Mouse (Mus musculus): ENCODE results near the gene Smim7. TPM values are rescaled to one million over a fixed set of nuclear protein-coding genes. Genes with fewer than 3 reads are reported as not detected.

The Smim7 gene
- polyA plus RNA-seq, 1 experiment, result 120 TPM

Other genes with a start within 250 kb of the Smim7 start
- 18.0 and 21.1 TPM in 2 replicates for gene Eps15l1, start 149.6 kb downstream of the Smim7 start, polyA plus RNA-seq (2012; ENCODE audit: insufficient read depth, insufficient read length, missing spikeins)
- gene Calr3, start 127.2 kb downstream of the Smim7 start, polyA plus RNA-seq (2012; ENCODE audit: insufficient read depth, insufficient read length, missing spikeins), result 13.0 and 13.1 TPM in 2 replicates
- gene 1700030K09Rik, start 127.2 kb downstream of the Smim7 start, polyA plus RNA-seq (2012; ENCODE audit: insufficient read depth, insufficient read length, missing spikeins), result 3.1 and 4.9 TPM in 2 replicates
- gene Cherp, start 95.9 kb downstream of the Smim7 start, polyA plus RNA-seq (2012; ENCODE audit: insufficient read depth, insufficient read length, missing spikeins), result 12.8 and 17.7 TPM in 2 replicates
- gene Slc35e1, start 78.5 kb downstream of the Smim7 start, polyA plus RNA-seq (2012; ENCODE audit: insufficient read depth, insufficient read length, missing spikeins), result 15.0 and 15.8 TPM in 2 replicates
- 3.3 TPM in 2 replicates for gene Med26, start 22.8 kb downstream of the Smim7 start, polyA plus RNA-seq (2012; ENCODE audit: insufficient read depth, insufficient read length, missing spikeins)
- gene Tmem38a, start 967 bp upstream of the Smim7 start, polyA plus RNA-seq (2012; ENCODE audit: insufficient read depth, insufficient read length, missing spikeins), result 15.0 and 25.4 TPM in 2 replicates
- gene Nwd1, start 75.6 kb upstream of the Smim7 start, polyA plus RNA-seq (2012; ENCODE audit: insufficient read depth, insufficient read length, missing spikeins), result not detected in 2 replicates
- 71.7 and 88.8 TPM in 2 replicates for gene Sin3b, start 152.2 kb upstream of the Smim7 start, polyA plus RNA-seq (2012; ENCODE audit: insufficient read depth, insufficient read length, missing spikeins)
- 0.59 and 0.88 TPM in 2 replicates for gene F2rl3, start 190.8 kb upstream of the Smim7 start, polyA plus RNA-seq (2012; ENCODE audit: insufficient read depth, insufficient read length, missing spikeins)